Mouse (Mus musculus): ENCODE measurements around the gene Pdgfc. TPM values are rescaled to one million over a fixed set of nuclear protein-coding genes. Genes with fewer than 3 reads are reported as not detected.
A peak's percentile ranks its signal among the peaks of the same experiment; 100 is the strongest.

Pdgfc gene
- polyA plus RNA-seq, 1 experiment, result 6.2 TPM

GRCm38 (mm10) chr3:81211147-81211546, 174.9 kb downstream of the Pdgfc start:
- TF ChIP-seq POLR2A (IDR thresholded peaks at IDR 0.05; ENCODE audit: borderline replicate concordance, extremely low read depth, insufficient read depth, insufficient read length, poor library complexity, severe bottlenecking) (no peak), CTCF (IDR thresholded peaks at IDR 0.05; ENCODE audit: borderline replicate concordance, extremely low read depth, insufficient read depth, insufficient read length) (no peak)
- DNase-seq (ENCODE audit: low read depth), result peak; percentile 55

- TF ChIP-seq POLR2A (IDR thresholded peaks at IDR 0.05; ENCODE audit: borderline replicate concordance, extremely low read depth, insufficient read depth, insufficient read length, poor library complexity, severe bottlenecking), result no peak
- no peak for TF ChIP-seq CTCF (IDR thresholded peaks at IDR 0.05; ENCODE audit: borderline replicate concordance, extremely low read depth, insufficient read depth, insufficient read length)
- DNase-seq (ENCODE audit: low read depth), result peak; percentile 58
These were observed 175.4 kb downstream of the Pdgfc start for GRCm38 (mm10) chr3:81211666-81212065.

GRCm38 (mm10) chr3:81215547-81216118, 179.4 kb downstream of the Pdgfc start:
- TF ChIP-seq POLR2A (IDR thresholded peaks at IDR 0.05; ENCODE audit: borderline replicate concordance, extremely low read depth, insufficient read depth, insufficient read length, poor library complexity, severe bottlenecking) (no peak), CTCF (IDR thresholded peaks at IDR 0.05; ENCODE audit: borderline replicate concordance, extremely low read depth, insufficient read depth, insufficient read length) (no peak)
- DNase-seq (ENCODE audit: low read depth), result peak; percentile 38

DNA sequence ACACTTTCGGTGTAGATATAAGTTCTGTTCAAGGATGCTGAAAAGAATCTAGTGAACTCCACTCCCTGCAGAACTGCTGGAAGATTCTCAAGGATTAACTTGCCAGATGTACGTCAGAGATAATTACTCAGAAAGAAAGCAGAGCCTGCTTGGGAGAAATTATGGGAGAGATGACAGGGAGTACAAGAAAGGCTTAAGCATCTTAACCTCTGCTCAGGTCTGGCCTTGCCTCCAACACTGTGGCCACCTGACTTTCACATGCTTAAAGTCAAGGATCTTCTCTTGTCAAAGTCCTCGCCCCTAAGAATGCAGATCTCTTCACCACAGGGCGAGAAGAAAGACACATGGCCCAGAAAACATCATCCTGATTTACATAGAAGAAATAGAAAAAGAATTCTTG, 185.5 kb downstream of the Pdgfc start:
- TF ChIP-seq POLR2A (IDR thresholded peaks at IDR 0.05; ENCODE audit: borderline replicate concordance, extremely low read depth, insufficient read depth, insufficient read length, poor library complexity, severe bottlenecking) (no peak), CTCF (IDR thresholded peaks at IDR 0.05; ENCODE audit: borderline replicate concordance, extremely low read depth, insufficient read depth, insufficient read length) (no peak)
- no peak for DNase-seq (ENCODE audit: low read depth)

DNA sequence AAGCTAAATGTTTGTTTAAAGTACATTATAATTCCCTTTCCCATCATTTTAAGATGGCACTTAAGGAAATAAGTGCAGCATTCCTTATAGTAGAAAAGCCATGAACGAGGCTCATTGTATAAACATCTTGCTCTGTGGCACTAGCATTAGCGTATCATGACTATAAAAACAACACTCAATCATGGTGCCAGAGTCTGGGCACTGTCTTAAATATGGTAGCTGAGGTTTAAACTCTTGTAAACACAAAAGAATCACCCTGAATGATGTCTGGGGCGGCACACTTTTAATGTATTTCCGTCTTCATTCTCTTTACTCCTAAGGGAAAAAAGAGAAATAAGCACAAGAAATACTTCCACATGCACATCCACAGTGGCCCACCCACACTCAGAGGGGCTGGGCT, 192.1 kb downstream of the Pdgfc start:
- TF ChIP-seq CTCF (IDR thresholded peaks at IDR 0.05; ENCODE audit: borderline replicate concordance, extremely low read depth, insufficient read depth, insufficient read length) (no peak), POLR2A (IDR thresholded peaks at IDR 0.05; ENCODE audit: borderline replicate concordance, extremely low read depth, insufficient read depth, insufficient read length, poor library complexity, severe bottlenecking) (no peak)

DNA sequence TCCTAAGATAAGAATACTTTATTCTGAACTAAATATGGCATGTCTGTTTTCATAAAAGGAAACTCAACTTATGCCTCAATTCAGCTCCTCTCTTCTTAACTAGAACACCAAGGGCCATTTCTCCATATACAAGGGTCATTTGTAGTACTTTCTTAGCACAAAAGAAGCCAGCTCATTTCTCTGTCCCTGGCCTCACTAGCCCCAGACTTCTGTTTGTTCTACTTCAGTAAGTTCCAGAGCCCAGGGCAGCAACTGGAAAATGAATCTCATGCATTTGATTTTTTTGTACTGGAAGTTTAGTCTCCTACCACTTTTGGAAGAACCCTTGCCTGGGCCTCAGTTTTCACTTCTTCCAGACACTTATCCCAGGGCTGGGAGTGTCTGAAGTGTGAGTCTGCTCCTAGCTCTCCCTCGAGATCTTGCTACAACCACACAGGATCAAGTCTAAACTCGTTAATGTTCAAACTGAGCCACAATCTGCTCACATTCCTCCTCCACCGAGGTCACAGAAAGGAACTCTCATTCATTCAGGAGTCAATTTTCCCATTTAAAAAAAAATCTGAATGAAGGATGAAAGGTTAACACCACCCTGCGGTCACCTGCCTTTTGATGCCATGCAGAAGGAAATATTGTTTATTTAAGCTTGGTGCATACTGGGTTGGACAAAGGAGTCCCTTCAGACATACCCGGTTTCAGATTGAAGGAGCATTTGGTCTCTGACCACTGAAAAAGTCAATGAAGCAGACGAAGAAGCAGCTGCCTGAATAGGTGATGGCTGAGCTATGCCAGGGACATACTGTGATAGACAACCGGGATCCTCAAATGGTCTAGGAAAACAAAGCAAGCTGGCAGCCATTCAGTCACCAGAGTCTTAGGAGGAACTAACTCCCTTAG, 206.7 kb downstream of the Pdgfc start:
- TF ChIP-seq CTCF (IDR thresholded peaks at IDR 0.05; ENCODE audit: borderline replicate concordance, extremely low read depth, insufficient read depth, insufficient read length) (no peak), POLR2A (IDR thresholded peaks at IDR 0.05; ENCODE audit: borderline replicate concordance, extremely low read depth, insufficient read depth, insufficient read length, poor library complexity, severe bottlenecking) (no peak)
- no peak for DNase-seq (ENCODE audit: low read depth)

More for the DNA sequence above, 192.1 kb downstream of the Pdgfc start:
- DNase-seq (ENCODE audit: low read depth), result no peak

DNA sequence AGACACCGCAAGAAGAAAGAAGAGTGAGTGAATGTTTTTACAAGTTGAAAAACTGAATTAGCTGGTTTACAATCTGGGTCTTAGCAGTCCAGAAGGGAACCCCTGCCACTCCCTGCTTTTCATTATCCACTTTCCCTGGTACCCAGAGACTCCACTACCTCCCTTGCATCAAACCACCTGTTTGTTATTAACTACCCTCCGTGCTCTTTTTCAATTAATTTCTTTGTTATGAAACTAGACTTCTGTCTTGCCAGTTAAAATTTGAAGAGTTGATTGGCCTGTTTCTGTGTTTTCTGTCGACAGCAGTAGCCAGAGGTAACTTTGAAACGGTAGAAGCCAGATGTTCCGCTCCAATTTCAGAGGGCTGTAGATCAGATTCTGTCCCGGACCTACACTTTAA, 207.4 kb downstream of the Pdgfc start:
- DNase-seq (ENCODE audit: low read depth), result no peak

GRCm38 (mm10) chr3:81262801-81263200, 226.6 kb downstream of the Pdgfc start:
- TF ChIP-seq CTCF (IDR thresholded peaks at IDR 0.05; ENCODE audit: borderline replicate concordance, extremely low read depth, insufficient read depth, insufficient read length), result no peak
- no peak for TF ChIP-seq POLR2A (IDR thresholded peaks at IDR 0.05; ENCODE audit: borderline replicate concordance, extremely low read depth, insufficient read depth, insufficient read length, poor library complexity, severe bottlenecking)
- no peak for DNase-seq (ENCODE audit: low read depth)

More for the DNA sequence above, 207.4 kb downstream of the Pdgfc start:
- TF ChIP-seq POLR2A (IDR thresholded peaks at IDR 0.05; ENCODE audit: borderline replicate concordance, extremely low read depth, insufficient read depth, insufficient read length, poor library complexity, severe bottlenecking) (no peak), CTCF (IDR thresholded peaks at IDR 0.05; ENCODE audit: borderline replicate concordance, extremely low read depth, insufficient read depth, insufficient read length) (no peak)

Other genes with a start within 250 kb of the Pdgfc start
- 142 and 179 TPM in 2 replicates for gene Gria2, start 233.6 kb upstream of the Pdgfc start, polyA plus RNA-seq (2012; rRNA removed)
- 15.0 and 15.5 TPM in 2 replicates for gene Glrb, start 122.8 kb upstream of the Pdgfc start, polyA plus RNA-seq (2012; rRNA removed)

Measured in brain, embryonic 14.5 days (tissue).